Mouse (Mus musculus) hindbrain, postnatal 0 days (tissue): ENCODE measurements at regions not wholly inside any gene's neighbourhood (a gene's known extent, or its start where the extent isn't known, plus 50 kb on each side); places are given as distances from the start of the nearest gene placed in this dataset.

Experiments
- ATAC-seq: fragments of 200-750 bp; cut with Nextera tagmentation; 2 replicates; pipeline ENCODE4 v1.8.0; 2017; ENCODE audit warnings: mild to moderate bottlenecking, moderate TSS enrichment, moderate library complexity
- DNase-seq: peaks from one replicate; pipeline ENCODE4 v3.0.0-alpha.2; 2015; ENCODE audit warnings: low spot score
- H3K27ac ChIP-seq: fragments of 300-500 bp; sonication (generic); 2 replicates; pipeline ENCODE4 v1.5.1; 2014; ENCODE audit warnings: mild to moderate bottlenecking
- H3K27me3 ChIP-seq: fragments of 300-500 bp; sonication (generic); 2 replicates; pipeline ENCODE4 v1.6.1; 2014; ENCODE audit warnings: low read length, mixed read lengths; ENCODE audit not compliant: insufficient read depth
- H3K36me3 ChIP-seq: fragments of 300-500 bp; sonication (generic); 2 replicates; pipeline ENCODE4 v1.6.1; 2014; ENCODE audit warnings: low read length, mixed read lengths; ENCODE audit not compliant: insufficient read depth
- H3K4me1 ChIP-seq: fragments of 300-500 bp; sonication (generic); 2 replicates; pipeline ENCODE4 v1.6.1; 2014; ENCODE audit warnings: antibody characterized with exemption, low read length, mixed read lengths; ENCODE audit not compliant: insufficient read depth
- H3K4me2 ChIP-seq: fragments of 300-500 bp; sonication (generic); 2 replicates; pipeline ENCODE4 v1.6.1; 2014; ENCODE audit warnings: low read depth, mild to moderate bottlenecking, low read length, moderate library complexity, mixed read lengths
- H3K4me3 ChIP-seq: fragments of 300-500 bp; sonication (generic); 2 replicates; pipeline ENCODE4 v1.5.1; 2014; ENCODE audit warnings: low read length
- H3K9ac ChIP-seq: fragments of 300-500 bp; sonication (generic); replicated peaks from 2 replicates; pipeline ENCODE4 v1.6.1; 2014; ENCODE audit warnings: mild to moderate bottlenecking, low read length, moderate library complexity, mixed read lengths
- H3K9me3 ChIP-seq: fragments of 300-500 bp; sonication (generic); 2 replicates; pipeline ENCODE4 v1.6.1; 2016; ENCODE audit warnings: low read length, mixed read lengths
- CTCF ChIP-seq: IDR thresholded peaks from 2 replicates; pipeline ENCODE4 v1.5.1; 2016; ENCODE audit warnings: antibody characterized with exemption, control low read depth, low read depth
- WGBS: fragments of 180-500 bp; shearing (Covaris S2); extraction: QIAGEN DNeasy Blood & Tissue Kit; methylation state at CpG from one replicate; pipeline ENCODE4 v1.1.7; 2014; 5-methylcytosine and 5-hydroxymethylcytosine counted together

DNA sequence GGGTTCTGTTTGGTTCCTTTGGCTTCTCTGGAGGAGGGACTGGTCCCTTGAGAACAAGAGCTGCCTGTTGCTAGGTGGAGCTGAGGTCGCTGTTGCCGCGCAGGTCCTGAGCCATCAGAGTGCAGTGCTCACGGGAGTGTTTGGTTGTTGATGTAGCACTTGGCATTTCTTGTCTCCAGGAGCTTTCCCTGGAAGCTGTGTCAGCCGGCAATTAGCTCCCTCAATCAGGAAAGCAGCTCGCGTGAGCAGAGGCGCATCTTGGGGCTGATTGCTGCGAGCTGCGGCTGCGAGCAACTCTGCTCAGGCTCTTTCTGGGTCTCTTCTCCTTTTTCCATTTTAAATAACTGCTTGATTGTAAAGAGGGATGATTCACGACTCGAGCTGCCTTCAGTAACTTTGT lies 147.6 kb upstream of the Zc3h12a start:
- peak overlapping the region; percentile 39 for H3K4me2 ChIP-seq
- DNase-seq (peak; percentile 47), ATAC-seq (0 out of 2 replicates have a peak, but pooled peaks have one; percentile 15)
- no peaks in the 10 kb centered on the region for H3K9me3 ChIP-seq
- WGBS: 1% methylated on average over 13 of the region's 13 CpGs
- no peak overlapping the region; the same call in 1 of the 2 replicates for H3K27ac ChIP-seq
- H3K4me3 ChIP-seq: no peak overlapping the region
- H3K27me3 ChIP-seq: peaks cover 5% of the 10 kb centered on the region; the same call in 1 of the 2 replicates
- H3K4me1 ChIP-seq: peaks cover 4% of the 10 kb centered on the region
- TF ChIP-seq CTCF: no peak
- H3K36me3 ChIP-seq: no peaks in the 10 kb centered on the region
- no peak overlapping the region for H3K9ac ChIP-seq

GRCm38 (mm10) chr4:125270951-125271350 lies 143.3 kb upstream of the Zc3h12a start:
- Histone ChIP-seq H3K27me3 (no peaks in the 10 kb centered on the region), H3K4me3 (no peak overlapping the region), H3K4me2 (no peak overlapping the region), H3K36me3 (no peaks in the 10 kb centered on the region), H3K9me3 (no peaks in the 10 kb centered on the region), H3K9ac (no peak overlapping the region), H3K27ac (no peak overlapping the region), H3K4me1 (peaks cover 4% of the 10 kb centered on the region)
- no peak for TF ChIP-seq CTCF
- ATAC-seq (no peak), DNase-seq (no peak)
- WGBS: 73% methylated on average over 14 of the region's 14 CpGs

GRCm38 (mm10) chr4:125266212-125266611 lies 138.6 kb upstream of the Zc3h12a start:
- H3K27me3 ChIP-seq: no peaks in the 10 kb centered on the region; the same call in 1 of the 2 replicates
- H3K4me1 ChIP-seq: 0 out of 2 replicates have a peak, but pooled peaks cover 2% of the 10 kb centered on the region
- no peak overlapping the region for H3K4me3 ChIP-seq
- H3K9ac ChIP-seq: no peak overlapping the region
- H3K4me2 ChIP-seq: no peak overlapping the region
- H3K27ac ChIP-seq: no peak overlapping the region
- WGBS: 76% methylated on average over 1 of the region's 1 CpGs
- DNase-seq (no peak), ATAC-seq (no peak)
- H3K36me3 ChIP-seq: no peaks in the 10 kb centered on the region
- no peaks in the 10 kb centered on the region for H3K9me3 ChIP-seq
- no peak for TF ChIP-seq CTCF

- Histone ChIP-seq H3K4me2 (no peak overlapping the region), H3K9ac (no peak overlapping the region), H3K4me1 (0 out of 2 replicates have a peak, but pooled peaks cover 4% of the 10 kb centered on the region), H3K27me3 (no peaks in the 10 kb centered on the region; the same call in none of the 2 replicates), H3K36me3 (no peaks in the 10 kb centered on the region), H3K27ac (no peak overlapping the region), H3K9me3 (no peaks in the 10 kb centered on the region), H3K4me3 (no peak overlapping the region)
- ATAC-seq (no peak), DNase-seq (peak; percentile 46)
- 21% methylated on average over 5 of the region's 5 CpGs for WGBS
- peak; percentile 84 for TF ChIP-seq CTCF
Observed at GRCm38 (mm10) chr4:125265575-125265974, 137.9 kb upstream of the Zc3h12a start.

DNA sequence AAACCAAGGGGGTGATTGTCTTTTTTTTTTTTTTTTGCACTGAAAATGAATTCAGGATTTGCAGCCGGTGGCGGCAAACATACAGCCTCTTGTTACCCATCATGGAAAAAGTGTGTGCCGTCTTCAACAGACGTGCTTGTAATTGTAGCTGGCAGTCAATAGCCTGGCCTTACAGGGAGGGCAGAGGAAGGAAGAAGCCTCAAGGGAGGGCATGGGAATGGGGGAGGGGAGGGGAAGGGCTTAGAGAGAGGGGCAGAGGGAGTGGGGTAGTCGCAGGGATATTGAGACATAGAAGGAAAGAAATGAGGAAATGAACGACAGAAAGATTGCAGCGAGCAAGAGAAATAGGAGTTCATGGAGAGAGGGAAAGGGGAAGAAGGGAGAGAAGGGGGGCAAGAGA lies 137.4 kb upstream of the Zc3h12a start:
- no peak for TF ChIP-seq CTCF
- no peak overlapping the region for H3K4me2 ChIP-seq
- no peaks in the 10 kb centered on the region for H3K9me3 ChIP-seq
- no peak overlapping the region for H3K27ac ChIP-seq
- H3K4me3 ChIP-seq: no peak overlapping the region
- WGBS: 28% methylated on average over 7 of the region's 7 CpGs
- no peak for DNase-seq
- H3K4me1 ChIP-seq: 0 out of 2 replicates have a peak, but pooled peaks cover 4% of the 10 kb centered on the region
- no peak overlapping the region for H3K9ac ChIP-seq
- H3K27me3 ChIP-seq: no peaks in the 10 kb centered on the region; the same call in none of the 2 replicates
- no peak for ATAC-seq
- no peaks in the 10 kb centered on the region for H3K36me3 ChIP-seq

GRCm38 (mm10) chr4:125261547-125261946 lies 133.9 kb upstream of the Zc3h12a start:
- no peak overlapping the region for H3K27ac ChIP-seq
- H3K4me2 ChIP-seq: no peak overlapping the region
- 31% methylated on average over 8 of the region's 8 CpGs for WGBS
- H3K4me1 ChIP-seq: 0 out of 2 replicates have a peak, but pooled peaks cover 9% of the 10 kb centered on the region
- DNase-seq: peak; percentile 18
- no peaks in the 10 kb centered on the region; the same call in none of the 2 replicates for H3K27me3 ChIP-seq
- no peak overlapping the region for H3K4me3 ChIP-seq
- no peaks in the 10 kb centered on the region for H3K36me3 ChIP-seq
- H3K9ac ChIP-seq: no peak overlapping the region
- 0 out of 2 replicates have a peak, but pooled peaks have one; percentile 3 for TF ChIP-seq CTCF
- no peak for ATAC-seq
- no peaks in the 10 kb centered on the region for H3K9me3 ChIP-seq

GRCm38 (mm10) chr4:125259306-125259705 lies 131.7 kb upstream of the Zc3h12a start:
- 0 out of 2 replicates have a peak, but pooled peaks have one; percentile 8 for TF ChIP-seq CTCF
- Histone ChIP-seq H3K36me3 (no peaks in the 10 kb centered on the region), H3K4me3 (no peak overlapping the region), H3K9me3 (no peaks in the 10 kb centered on the region), H3K9ac (no peak overlapping the region), H3K27ac (no peak overlapping the region), H3K4me2 (no peak overlapping the region), H3K4me1 (0 out of 2 replicates have a peak, but pooled peaks cover 9% of the 10 kb centered on the region), H3K27me3 (no peaks in the 10 kb centered on the region; the same call in 1 of the 2 replicates)
- 43% methylated on average over 10 of the region's 10 CpGs for WGBS
- ATAC-seq: peak; percentile 52; the same call in 1 of the 2 replicates
- DNase-seq: peak; percentile 40
